Mouse (Mus musculus) cerebellum, postnatal 10 days (tissue): ENCODE measurements around the gene Iah1.
A peak's percentile ranks its signal among the peaks of the same experiment; 100 is the strongest.

Source experiments
- DNase-seq, 2 experiments: peaks; one replicate each; pipeline ENCODE4 v3.0.0; 2021; ENCODE audit warnings: mixed read lengths in 2 of 2

Gene Iah1

DNA sequence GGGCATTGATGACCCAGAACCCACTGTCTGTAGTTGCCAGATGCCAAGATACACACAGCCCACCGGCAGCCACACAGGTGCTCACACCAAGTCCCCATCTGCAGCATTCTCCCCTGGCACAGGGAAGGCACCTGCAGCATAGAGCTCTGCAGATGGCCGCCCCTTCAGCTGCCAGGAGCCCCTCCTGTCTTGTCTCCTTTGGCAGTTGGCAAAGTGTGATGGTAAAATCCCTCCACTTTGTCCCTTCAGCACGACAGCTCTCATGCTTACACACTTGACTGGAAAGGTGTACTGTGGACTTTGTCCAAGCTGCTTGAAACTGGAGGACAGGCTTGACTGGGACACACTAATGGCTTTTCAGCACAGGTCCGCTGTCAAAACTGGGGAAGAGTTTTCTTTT lies 4.1 kb downstream of the Iah1 start:
- peak; percentile 70 to 83 for DNase-seq

DNA sequence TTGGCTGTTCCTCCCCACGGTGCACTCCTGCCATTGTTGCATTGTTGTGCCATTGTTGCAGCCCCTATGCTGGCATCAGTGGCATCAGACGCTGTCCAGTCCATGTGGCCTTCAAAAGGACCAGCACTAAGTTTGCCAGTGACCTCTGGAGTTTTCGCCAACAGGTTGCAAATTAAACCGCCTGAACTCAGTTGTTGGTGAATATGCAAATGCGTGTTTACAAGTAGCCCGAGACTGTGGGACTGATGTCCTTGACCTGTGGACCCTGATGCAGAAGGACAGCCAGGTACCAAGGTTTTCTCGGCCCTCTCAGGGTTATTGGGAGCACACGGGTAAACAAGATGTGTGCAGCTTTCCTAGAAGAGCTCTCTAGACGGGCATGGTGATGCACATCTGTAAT lies 5.0 kb downstream of the Iah1 start:
- DNase-seq = peak in 1 of 2 experiments; percentile 7

DNA sequence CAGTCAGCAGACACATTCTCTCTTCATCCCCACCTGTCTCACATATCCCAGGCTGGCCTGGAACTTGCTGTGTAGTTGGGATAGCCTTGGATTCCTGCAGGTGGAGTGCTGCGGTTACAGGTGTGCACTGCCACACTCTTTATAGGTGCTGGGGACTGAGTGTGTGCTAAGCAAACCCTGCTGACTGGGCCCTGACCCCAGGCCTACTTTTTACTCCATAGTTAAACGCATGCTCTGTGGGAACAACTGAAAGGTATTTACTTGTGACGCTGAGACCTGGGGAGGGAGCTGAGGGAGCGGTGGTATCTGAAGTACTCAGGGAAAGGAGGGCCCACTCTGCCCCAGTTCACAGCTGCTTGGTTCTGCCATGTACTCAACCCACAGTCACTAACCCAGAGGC lies 6.1 kb downstream of the Iah1 start:
- DNase-seq = no peak

DNA sequence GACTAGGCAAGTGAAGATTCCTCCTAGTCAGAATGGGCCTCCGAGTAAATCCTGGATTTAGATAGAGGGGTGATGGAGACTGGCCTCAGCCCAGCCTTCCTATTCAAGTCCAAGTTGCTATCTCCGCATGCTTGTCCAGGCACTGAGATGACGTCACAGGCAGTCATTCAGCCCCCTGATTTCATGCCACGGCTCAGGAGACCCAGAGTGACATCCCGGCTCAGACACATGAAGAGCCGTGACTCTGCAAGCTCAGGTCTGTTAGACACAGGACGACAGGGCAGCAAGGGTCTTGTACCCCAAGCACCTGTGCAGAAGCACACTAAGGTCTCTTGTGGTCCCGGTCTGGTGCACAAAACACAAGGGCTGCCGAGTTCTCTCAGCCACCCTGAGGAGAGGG lies 6.7 kb downstream of the Iah1 start:
- DNase-seq = no peak

DNA sequence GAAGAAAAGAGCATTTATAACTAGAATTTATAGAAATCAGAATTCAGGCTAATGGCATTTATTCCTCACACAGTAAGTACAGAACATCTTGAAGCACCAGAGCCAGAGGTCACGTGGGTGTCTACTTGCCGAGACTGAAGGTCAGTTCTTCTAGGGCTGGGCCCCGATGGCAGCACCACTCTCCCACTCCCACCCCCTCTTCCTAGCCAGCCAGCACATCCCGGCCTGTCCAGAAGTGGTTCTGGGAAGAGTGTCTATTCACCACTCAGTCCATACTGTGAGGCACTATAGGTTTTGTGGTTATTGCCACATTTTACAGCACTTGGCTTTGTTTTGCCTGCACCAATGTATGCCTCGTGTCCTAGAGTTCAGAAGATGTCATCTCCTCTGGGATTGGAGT lies 7.9 kb downstream of the Iah1 start:
- no peak for DNase-seq

DNA sequence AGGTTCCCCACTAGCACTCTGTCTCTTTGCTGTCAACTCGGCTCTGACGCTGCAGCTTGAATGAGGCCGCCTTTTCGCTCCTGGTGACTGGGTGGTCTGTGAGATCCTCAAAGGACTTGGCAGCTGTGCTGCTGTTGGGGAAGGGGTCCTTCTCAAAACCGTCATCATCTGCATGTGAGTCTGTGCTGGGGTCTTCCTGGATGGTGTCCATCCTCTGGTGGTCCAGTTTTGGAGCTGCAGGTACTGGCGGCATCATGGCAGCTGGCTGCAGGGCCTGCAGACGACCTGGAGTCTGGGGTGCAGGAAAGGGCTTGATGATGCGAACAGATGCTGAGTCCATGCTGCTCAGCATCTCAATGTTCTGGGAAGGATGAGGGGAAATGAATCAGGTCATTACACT lies 9.1 kb downstream of the Iah1 start:
- no peak for DNase-seq

DNA sequence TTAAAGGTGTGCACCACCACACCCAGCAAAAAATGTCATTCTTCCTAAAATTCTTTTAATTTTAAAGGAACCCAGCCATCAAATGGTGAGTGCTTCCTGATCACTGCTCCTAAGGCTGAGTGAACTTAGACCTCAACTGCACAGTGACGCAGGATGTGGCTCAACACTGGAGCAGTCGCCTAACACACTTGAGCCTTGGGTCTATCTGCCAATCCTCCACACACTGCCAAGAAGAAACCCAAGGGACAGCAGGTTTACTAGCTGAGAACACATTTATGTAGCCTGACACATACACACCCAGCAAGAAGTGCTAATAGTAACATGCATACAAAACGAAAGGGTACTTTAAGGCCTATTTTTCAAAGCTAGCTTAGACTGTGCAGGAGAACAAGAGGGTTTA lies 10.1 kb downstream of the Iah1 start:
- no peak for DNase-seq

DNA sequence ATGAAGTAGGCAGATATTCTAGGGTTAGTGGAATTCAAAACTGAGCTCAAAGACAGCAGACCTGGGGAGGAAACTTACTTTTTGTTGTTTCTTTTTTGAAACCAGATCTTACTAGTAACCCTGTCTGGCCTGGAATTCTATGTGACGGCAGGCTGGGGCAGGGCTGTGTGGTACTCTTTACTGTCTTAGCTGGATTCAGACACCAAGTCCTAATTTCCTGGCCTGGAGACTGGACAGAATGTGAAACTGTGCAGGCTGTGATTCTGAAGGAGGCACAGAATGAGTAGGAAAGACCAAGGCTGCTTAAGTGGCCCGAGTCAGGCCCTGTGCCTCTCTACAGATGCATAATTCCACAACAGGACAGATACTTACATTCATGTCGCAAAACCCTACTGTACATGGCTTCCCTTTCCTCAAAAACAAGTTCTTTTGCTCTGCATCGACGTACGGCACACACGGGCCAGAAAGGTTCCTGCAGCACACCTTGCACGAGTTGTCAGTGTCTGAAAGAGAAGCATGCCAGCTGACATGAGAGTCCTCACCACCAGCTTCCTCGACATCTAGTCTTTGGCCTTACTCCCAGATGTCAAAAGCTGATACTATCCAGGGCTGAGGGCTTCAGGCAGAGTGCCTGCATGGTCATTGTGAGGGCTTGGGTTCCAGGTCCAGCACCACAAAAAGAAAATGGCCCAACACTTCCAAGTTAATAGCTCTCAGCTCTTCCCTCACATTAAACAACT lies 13.6 kb downstream of the Iah1 start:
- DNase-seq = no peak

DNA sequence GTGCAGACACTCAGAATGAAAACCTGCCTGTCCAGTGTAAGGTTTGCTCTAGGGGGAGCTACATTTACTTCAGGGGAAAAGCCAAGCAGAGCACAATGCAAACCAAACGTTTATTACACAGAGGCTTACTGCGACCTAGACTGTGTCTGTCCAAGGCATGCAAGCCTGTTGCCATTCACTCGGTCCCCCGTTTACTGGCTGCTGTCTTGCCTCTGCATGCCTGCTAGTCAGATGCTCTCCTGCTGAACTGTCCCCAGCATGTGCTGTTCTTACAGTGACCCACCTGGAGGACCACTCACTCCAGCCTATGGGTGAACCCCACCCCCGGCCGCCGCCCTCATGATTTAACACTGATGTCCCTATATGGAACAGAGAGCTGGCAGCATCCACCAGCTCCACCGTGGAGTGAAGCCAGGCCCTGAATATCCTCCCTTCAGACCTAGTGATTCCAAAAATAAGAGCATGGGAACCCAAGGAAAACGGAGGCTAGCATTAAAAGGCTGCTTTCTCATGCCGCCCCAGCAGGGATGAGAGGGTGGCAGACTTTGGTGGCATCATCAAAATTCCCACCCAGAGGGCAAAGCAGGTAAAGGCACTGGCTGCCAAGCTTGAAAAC lies 14.9 kb downstream of the Iah1 start:
- no peak for DNase-seq

DNA sequence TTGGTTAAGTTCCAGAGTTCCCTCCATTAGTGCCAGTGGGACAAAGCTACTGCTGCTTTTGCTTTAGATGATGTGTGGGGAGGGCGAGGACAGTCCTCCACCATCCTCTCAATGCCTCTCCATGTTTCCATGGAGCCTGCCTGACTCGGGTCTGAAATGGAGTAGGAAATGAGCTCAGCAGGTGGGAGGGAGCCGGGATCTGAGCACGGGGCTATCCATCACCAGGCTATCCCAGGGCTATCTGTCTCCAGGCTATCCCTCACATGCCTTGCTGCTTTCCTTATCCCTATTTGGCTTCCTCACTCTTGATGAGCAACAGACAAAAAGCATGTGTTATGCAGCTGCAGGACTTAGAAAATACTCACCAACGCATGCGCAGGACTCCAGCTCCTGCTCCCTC lies 15.5 kb downstream of the Iah1 start:
- DNase-seq = no peak

DNA sequence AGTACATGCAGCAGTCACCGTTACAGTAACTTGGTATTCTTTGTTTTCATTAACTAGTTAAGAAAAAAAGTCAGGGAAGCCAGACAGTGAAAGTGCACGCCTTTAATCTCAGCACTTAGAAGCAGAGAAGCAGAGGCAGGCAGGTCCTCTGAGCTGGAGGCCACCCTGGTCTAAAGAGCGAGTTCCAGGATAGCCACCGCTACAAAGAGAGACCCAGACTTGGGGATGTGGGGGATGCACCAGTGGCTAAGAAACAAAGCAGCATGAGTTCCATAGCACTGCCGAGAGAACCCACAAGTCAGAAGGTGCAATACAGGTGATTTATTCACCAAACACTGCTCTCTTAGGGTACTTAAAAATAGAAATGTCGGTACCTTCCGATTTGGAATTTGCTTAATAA lies 16.8 kb downstream of the Iah1 start:
- no peak for DNase-seq

DNA sequence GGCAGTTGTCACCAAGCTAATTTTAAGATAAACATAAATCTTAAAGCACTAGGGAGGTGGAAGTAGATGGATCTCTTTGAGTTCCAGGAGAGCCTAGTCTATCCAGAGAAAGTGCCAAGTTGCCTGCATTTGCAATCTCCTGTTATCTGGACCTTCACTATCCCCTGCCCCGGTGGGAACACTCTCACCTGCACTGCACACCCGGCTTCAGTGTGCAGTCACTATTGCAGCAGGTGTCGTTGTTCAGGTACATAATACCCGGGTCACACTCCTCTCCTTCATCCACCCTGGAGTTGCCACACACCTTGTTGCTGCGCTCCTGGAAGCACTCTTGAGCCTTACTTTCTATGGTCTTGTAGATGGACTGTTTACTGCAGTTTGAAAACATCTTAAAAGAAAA lies 17.6 kb downstream of the Iah1 start:
- DNase-seq = no peak

DNA sequence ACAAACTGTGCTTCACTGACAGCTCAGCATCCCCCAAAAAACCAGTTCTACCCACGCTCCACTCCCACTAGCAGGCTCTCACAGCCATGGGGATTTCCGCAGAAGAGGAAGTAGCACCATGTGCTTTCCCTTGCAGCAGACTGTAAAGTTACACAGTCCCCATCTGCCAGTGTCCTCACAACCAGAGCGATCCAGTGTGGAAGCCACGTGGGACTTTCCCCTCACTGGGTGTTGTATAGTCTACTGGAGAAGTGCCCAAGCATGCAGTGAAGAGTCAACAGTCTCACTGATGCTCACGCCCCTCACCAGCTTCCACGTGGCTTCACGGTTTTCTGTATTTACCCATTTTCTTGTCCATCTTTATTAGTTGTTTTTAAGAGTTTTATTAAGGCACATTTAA lies 19.7 kb downstream of the Iah1 start:
- DNase-seq = no peak

DNA sequence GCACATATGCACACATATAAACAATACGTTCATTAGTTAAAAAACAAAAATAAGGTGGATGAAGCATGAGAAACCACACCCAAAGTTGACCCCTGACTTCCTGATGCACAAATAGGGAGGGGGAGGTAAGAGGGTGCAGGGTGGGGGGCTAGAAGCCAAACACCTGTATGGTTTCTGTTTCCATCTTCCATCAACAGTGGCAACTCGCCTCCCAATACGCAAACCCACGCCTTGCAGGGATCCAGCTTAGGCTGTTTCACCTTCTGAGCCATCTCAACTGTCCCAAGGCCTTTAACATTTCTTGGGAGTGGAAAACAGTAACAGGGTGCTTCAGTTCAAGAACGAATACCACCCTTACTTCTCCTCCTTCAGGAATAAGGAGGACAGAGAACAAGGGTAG lies 21.0 kb downstream of the Iah1 start:
- DNase-seq = no peak

DNA sequence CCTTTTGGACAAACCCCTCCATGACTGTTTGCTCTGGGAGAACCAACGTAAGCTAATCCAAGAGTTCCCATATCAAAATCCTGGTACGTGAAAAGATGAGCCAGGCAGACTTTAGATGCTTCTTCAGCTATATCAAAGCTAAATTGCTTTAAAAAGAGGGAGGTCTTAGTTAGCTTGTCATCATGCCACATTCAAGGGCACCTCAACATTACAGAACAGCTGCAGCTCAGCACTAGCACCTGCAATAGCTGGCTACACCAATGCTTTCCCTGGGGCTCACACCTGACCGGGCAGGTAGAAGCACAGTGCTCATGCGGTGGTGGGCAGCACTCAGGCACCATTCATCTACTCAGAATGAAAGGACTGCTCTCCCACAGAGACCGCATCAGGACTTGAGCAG lies 24.5 kb downstream of the Iah1 start:
- DNase-seq = no peak

DNA sequence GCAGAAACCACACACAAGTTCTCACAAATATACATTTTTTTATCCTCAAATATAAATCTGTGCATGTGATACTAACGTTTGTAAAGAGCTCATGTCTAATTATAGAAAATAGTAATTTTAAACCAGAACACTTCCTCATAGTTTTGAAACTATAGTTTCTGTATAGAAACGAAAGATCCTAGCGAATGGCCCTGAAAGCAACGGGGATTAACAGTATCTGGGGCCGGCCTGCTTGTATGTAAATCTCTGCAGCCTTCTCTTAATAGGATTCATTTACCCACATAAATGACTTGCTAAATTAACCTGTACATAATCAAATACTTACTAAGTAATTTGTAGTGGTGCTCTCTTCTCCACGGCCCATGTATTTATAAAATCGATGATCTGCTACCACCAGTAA lies 30.8 kb downstream of the Iah1 start:
- no peak for DNase-seq

DNA sequence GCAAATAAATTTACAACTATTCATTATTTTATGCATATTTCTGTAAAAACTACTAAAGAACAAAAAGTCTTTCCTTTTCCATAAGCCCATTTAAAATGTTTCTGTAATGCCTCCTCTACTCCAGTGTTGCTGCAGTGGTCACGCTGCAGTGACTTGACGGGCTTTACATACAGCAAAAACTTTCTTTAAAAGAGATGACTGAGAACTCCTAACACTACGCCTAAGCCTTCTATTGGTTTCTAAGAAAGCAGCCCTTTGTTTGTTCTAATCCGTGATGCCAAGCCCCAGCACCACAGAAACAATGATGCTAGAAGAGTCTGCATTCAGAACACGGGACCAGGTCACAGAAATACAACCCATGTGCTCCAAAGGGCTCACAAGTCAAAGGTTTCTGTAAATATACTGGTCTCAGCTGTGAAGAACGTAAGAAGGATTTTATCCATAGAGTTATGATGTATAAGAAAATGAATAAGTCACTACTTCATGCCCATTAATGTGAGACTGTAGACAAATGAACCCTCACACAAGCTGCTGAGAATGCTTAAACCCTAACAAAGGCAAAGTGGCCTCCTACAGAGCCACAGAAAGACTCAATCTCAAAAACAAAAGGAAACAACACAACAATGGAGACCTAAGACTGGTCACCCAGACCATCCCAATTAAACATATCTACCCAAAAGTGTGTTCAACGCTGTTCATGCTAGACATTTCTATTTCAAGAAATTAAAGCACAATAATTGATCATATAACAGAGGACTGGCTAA lies 34.1 kb downstream of the Iah1 start:
- no peak for DNase-seq

DNA sequence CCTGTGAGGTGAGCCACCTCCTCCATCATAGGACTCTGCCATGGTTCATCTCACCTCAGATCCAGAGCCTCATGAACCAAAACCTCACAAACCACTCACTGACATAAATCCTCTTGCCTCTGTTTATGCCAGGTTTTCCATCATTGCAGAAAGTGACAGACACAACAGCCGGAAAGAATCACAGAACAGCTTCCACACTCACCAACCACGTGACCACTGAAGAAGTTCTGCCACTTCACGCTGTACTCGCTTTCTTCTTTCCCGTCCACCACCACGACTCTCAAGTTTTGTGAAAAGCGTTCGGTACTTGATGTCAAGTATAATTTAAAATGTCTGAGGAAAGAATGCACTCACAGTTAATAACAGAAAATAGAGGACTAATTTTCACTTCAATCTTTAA lies 37.5 kb downstream of the Iah1 start:
- DNase-seq = no peak

DNA sequence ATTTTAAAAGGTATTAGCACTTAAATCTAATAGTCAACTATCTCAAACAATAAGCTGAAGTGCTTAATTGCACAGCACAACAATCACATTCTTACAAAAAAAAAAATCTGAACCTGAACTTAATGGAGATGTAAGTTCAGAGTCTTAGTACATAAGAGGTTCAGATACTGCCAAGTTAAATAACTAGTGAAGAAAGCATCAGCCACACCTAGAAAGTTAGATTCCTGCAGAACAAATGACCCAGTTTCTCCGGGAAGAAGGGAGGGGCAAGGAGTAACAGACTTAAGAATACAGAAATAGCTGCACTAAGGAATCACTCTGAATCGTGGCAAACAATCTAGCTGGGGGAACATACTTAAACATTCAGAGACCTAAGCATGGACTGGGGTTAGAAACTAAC lies 46.5 kb downstream of the Iah1 start:
- no peak for DNase-seq

DNA sequence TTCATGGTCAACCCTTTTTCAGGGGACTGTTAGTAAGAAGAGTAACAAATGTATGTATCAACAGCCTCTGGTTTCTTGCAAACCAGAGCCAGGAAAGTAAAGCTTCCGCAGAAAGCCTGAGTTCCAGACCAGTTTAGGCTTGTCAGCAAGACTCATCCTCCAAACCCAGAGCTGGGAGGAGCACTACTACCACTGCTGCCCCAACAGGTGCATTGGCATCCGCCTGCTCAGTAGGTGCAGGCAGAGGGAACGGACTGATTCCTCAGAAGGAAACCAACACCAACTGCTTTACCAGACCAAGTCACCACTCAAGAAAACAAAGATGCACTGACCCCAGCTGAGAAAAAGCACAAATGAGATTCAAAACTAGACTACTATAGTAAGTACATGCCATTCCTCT lies 47.0 kb downstream of the Iah1 start:
- no peak for DNase-seq

DNA sequence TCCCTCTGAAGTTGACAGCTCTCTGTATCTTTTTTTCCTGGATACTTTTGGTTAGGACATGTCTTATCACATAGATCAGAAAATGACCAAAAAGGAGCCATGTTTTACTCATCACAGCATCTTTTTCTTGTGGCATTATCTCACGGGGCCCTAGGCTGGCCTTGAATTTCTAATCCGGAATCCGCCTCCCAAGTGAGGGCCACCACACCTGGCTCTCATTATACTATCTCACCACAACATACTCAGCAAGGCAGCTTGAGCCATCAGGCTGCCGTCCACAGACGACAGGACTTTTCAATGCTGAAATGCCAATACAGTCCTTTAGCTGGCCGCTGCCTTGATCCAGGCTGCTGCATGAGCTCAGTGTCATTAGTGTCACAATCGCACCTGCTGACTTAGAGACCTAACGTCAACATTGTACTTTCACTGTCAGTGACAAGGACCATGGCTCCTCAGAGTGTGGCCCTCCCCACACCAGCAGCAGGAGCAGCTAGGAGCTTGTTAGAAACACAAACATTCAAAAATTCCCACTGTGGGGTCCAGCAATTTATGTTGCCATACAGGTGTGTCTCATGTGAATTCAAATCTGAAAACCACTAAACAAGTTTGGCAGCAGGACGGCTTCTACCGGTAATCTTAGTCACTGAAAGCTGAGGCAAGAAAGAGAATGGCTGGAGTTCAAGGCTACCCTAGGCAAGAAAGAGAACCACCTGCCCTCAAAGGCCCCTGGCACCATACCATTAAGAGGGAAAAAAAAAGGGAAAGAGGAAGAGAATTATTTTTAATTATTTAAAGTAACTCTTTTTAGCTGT lies 48.6 kb downstream of the Iah1 start:
- DNase-seq = no peak

DNA sequence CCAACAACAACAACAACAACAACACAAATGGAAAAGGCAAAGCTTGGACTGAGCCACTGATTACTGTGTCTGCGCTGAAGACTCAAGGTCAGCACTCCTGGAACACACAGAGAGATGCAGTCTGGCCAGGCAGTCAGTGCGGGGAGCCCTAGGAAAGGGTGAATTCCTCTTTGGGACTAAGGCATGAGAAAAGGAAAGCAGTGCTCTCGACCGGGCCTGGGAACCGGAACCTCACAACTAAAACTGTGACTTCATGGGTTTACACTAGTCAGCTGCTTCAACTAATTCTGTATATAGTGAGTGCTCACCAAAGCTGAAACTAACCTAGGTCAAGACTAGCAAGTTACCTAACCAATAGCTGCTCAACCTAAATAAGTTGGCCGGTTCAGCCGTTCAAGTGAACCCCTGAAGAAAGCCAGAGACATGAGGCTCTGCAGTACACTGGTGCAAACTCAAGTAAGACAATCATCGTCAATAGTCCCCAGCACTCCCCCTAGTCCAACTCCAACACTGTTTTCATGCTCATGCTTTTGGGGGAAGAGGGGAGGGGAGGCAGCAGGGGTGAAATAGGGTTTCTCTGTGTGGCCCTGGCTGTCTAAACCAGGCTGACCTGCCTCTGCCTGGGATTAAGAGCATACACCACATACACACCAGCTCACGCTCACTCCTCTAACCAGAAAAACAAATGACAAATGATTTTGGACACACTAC lies 52.3 kb downstream of the Iah1 start:
- no peak for DNase-seq

DNA sequence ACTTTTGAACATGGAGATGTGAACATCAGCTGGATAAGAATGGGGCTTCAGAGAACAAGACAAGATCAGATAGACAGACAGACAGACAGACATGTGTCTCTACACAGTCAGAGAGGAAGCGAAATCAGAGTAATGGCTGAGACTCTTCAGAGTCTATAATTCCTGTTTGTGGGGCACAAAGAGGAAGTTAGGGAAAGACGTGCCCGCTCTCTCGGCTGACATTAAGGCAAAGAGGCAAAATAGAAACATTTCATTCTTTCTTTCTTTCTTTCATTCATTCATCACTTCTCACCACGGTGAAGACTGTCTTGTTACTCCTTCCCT lies 52.9 kb downstream of the Iah1 start:
- DNase-seq = no peak
